Comparison of ENCODE assay signal across 9 mouse cellular contexts in genomic region chr5:102749020-102749419, GRCm38 (mm10).
DNase-seq lines count a peak whose midpoint lies in the region; ATAC-seq lines count a peak whose summit lies in the region.
"Had no signal": no experiment of that assay in that cellular context is flagged by ENCODE, and none has a peak within 500 bp of the region (broad histone marks: within the 10 kb centered on the region; RNA-seq: fewer than 3 reads in every experiment).

No protein-coding gene starts in this region.

- DNase-seq in frontal cortex, postnatal 14 days (ENCODE audit: low spot score in 2 of 2) = no peak
- peak; percentile 43 for DNase-seq in left cerebral cortex, postnatal 4 days
- DNase-seq in left cerebral cortex, adult 11 months (ENCODE audit: low spot score) = no peak
- peak; percentile 29 to 37 for DNase-seq in gastrocnemius, postnatal 36 days
- DNase-seq in lung, postnatal 36 days = peak; percentile 48
- no peak for DNase-seq in adrenal gland, adult 2 months

- intact Hi-C loops in left cerebral cortex, postnatal 4 days (cut with DNase I) = no loop called here
- intact Hi-C loops in gastrocnemius, postnatal 36 days (cut with DNase I) = no loop called here

- peak; percentile 69 for ATAC-seq in frontal cortex, adult (ENCODE audit: low TSS enrichment)
- ATAC-seq in megakaryocyte-erythroid progenitor cell, adult 5-6 weeks (replicated peaks; ENCODE audit: low FRiP score, low TSS enrichment, poor library complexity, severe bottlenecking) = no peak
- ATAC-seq: activated CD4-positive, CD25-positive, alpha-beta regulatory T cell, adult 4 months had no signal

Comparison
In these comparisons a context has a peak if more than half of its experiments do, and no peak if none do; other contexts are left out.
1. DNase-seq: peak in left cerebral cortex, postnatal 4 days (single experiment), gastrocnemius, postnatal 36 days (2 of 2) and lung, postnatal 36 days (single experiment); none in frontal cortex, postnatal 14 days (0 of 2), left cerebral cortex, adult 11 months (single experiment) and adrenal gland, adult 2 months (single experiment).